Mouse (Mus musculus) stomach, embryonic 15.5 days (tissue): ENCODE data around the gene Zhx3. TPM values are rescaled to one million over a fixed set of nuclear protein-coding genes. Genes with fewer than 3 reads are reported as not detected.

ENCODE experiments used
- ATAC-seq: fragments of 200-750 bp; cut with Nextera tagmentation; 2 replicates; pipeline ENCODE4 v1.8.0; 2017; ENCODE audit warnings: low read depth, moderate number of reproducible peaks, moderate TSS enrichment; ENCODE audit not compliant: insufficient read depth, low FRiP score
- H3K27ac ChIP-seq: fragments of 300-500 bp; sonication (generic); 2 replicates; pipeline ENCODE4 v1.5.1; 2015; ENCODE audit warnings: mild to moderate bottlenecking, inconsistent platforms
- H3K27me3 ChIP-seq: fragments of 300-500 bp; sonication (generic); replicated peaks from 2 replicates; pipeline ENCODE4 v1.6.1; 2015; ENCODE audit warnings: inconsistent platforms
- H3K36me3 ChIP-seq: fragments of 300-500 bp; sonication (generic); 2 replicates; pipeline ENCODE4 v1.6.1; 2015; ENCODE audit warnings: inconsistent platforms
- H3K4me1 ChIP-seq: fragments of 300-500 bp; sonication (generic); 2 replicates; pipeline ENCODE4 v1.6.1; 2015; ENCODE audit warnings: inconsistent platforms
- H3K4me2 ChIP-seq: fragments of 300-500 bp; sonication (generic); 2 replicates; pipeline ENCODE4 v1.6.1; 2015; ENCODE audit warnings: mild to moderate bottlenecking, inconsistent platforms
- H3K4me3 ChIP-seq: fragments of 300-500 bp; sonication (generic); replicated peaks from 2 replicates; pipeline ENCODE4 v1.5.1; 2015; ENCODE audit warnings: inconsistent platforms
- H3K9ac ChIP-seq: fragments of 300-500 bp; sonication (generic); 2 replicates; pipeline ENCODE4 v1.6.1; 2015; ENCODE audit warnings: inconsistent platforms
- H3K9me3 ChIP-seq: fragments of 300-500 bp; sonication (generic); 2 replicates; pipeline ENCODE4 v1.6.1; 2016; ENCODE audit warnings: inconsistent platforms
- WGBS: fragments of 180-500 bp; shearing (Covaris S2); methylation state at CpG from one replicate; pipeline ENCODE4 v1.1.7; 2015; 5-methylcytosine and 5-hydroxymethylcytosine counted together
- polyA plus RNA-seq: library from polyadenylated mRNA; unstranded; fragments of >200 nt; fragmentation: Nextera tagmentation; extraction: Ambion mirVana; gene quantifications from 2 replicates; pipeline ENCODE4 v1.2.1, GENCODE M21; 2015

Gene Zhx3
- polyA plus RNA-seq, 1 experiment from 2014 or later, result 8.9 TPM

DNA sequence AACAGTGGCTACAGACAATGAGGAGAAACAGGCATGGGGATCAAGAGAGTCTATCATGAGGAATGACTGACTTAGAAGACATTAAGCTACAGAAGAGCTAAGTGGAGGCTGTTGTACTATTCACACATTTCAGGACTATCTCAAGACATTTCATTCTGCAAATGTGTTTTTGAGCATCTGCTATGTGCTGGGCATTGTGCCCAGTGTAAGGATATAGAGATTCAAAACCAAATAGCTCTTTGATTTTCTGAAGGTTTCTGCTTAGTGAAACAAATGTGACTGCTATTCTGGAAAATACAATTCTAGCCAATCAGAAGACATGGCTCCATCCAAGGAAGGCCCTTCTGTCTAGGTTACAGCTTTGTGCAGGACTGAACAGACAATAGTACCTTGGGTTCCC, 18.1 kb downstream of the Zhx3 start:
- Histone ChIP-seq H3K36me3 (no peaks in the 10 kb centered on the region), H3K9me3 (no peaks in the 10 kb centered on the region), H3K27ac (no peak overlapping the region), H3K4me3 (no peak overlapping the region), H3K4me2 (no peak overlapping the region), H3K27me3 (no peaks in the 10 kb centered on the region), H3K9ac (no peak overlapping the region), H3K4me1 (no peaks in the 10 kb centered on the region)
- ATAC-seq, result no peak

- H3K9ac ChIP-seq, result no peak overlapping the region
- H3K4me3 ChIP-seq, result no peak overlapping the region
- H3K4me2 ChIP-seq, result no peak overlapping the region
- no peak for ATAC-seq
- no peaks in the 10 kb centered on the region for H3K27me3 ChIP-seq
- no peaks in the 10 kb centered on the region for H3K4me1 ChIP-seq
- H3K9me3 ChIP-seq, result no peaks in the 10 kb centered on the region
- WGBS, result 79% methylated on average over 3 of the region's 3 CpGs
- H3K36me3 ChIP-seq, result no peaks in the 10 kb centered on the region
- no peak overlapping the region for H3K27ac ChIP-seq
These were observed 22.4 kb downstream of the Zhx3 start for GRCm38 (mm10) chr2:160850360-160850759.

DNA sequence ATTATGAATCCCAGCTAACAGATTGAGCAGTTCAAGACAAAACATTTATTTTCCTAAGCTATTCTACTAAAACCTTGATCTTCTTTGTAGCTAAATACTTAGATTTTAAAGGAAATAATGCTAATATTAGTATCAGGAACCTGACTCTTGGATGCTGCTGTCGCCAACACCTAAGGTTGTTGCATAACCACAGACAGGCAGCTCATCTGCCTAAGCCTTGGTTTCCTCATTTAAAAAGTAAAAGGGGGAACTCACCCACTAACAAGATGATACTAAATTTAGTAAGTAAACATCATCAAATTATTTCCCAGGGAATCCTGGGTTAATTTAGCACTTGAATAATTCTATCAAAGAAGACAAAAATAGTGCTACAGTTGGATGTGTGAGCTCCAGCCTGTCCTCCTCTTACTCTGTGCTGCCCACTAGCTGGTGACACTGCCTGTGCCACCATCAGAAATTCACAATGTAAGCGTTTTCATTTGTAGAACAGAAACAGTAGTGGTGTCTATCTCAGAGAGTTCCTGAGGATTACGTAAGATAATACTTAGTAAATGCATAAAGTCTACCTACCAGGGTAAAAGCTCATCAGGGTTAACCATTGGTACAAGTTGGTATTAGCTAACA, 23.1 kb downstream of the Zhx3 start:
- ATAC-seq, result no peak
- no peaks in the 10 kb centered on the region for H3K9me3 ChIP-seq
- no peak overlapping the region for H3K9ac ChIP-seq
- 74% methylated on average over 3 of the region's 3 CpGs for WGBS
- no peaks in the 10 kb centered on the region for H3K27me3 ChIP-seq
- no peaks in the 10 kb centered on the region for H3K4me1 ChIP-seq
- no peaks in the 10 kb centered on the region for H3K36me3 ChIP-seq
- H3K27ac ChIP-seq, result no peak overlapping the region
- H3K4me3 ChIP-seq, result no peak overlapping the region
- no peak overlapping the region for H3K4me2 ChIP-seq

DNA sequence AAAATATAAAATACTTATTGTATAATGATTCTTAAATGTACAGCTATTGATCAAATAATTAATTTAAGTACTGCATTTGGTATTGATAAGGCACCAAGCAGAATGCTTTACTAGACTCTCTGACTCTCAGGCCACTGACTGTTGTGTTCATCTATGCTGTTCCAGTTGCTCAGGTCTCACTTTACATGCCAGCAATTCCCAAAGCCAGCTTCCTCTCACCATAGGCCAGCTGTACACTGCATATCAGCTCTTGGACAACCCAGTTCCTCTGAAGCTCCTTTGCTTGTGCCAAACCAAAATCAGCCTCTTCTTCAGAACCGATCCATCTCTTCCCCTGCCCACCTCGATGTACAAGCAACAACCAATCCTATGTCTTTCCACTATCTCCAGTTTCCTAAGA, 24.6 kb downstream of the Zhx3 start:
- H3K4me3 ChIP-seq, result no peak overlapping the region
- no peaks in the 10 kb centered on the region for H3K27me3 ChIP-seq
- no peak overlapping the region for H3K4me2 ChIP-seq
- H3K27ac ChIP-seq, result no peak overlapping the region
- no peaks in the 10 kb centered on the region for H3K4me1 ChIP-seq
- ATAC-seq, result no peak
- no peak overlapping the region for H3K9ac ChIP-seq
- 85% methylated on average over 2 of the region's 2 CpGs for WGBS
- no peaks in the 10 kb centered on the region for H3K36me3 ChIP-seq
- no peaks in the 10 kb centered on the region for H3K9me3 ChIP-seq

- Histone ChIP-seq H3K9me3 (no peaks in the 10 kb centered on the region), H3K27me3 (no peaks in the 10 kb centered on the region), H3K9ac (no peak overlapping the region), H3K4me2 (no peak overlapping the region), H3K4me1 (no peaks in the 10 kb centered on the region), H3K36me3 (no peaks in the 10 kb centered on the region), H3K4me3 (no peak overlapping the region), H3K27ac (no peak overlapping the region)
- 60% methylated on average over 1 of the region's 1 CpGs for WGBS
- ATAC-seq, result no peak
These were observed 25.1 kb downstream of the Zhx3 start for GRCm38 (mm10) chr2:160847664-160848063.

- H3K27me3 ChIP-seq, result no peaks in the 10 kb centered on the region
- H3K9ac ChIP-seq, result no peak overlapping the region
- H3K4me1 ChIP-seq, result no peaks in the 10 kb centered on the region
- no peaks in the 10 kb centered on the region for H3K36me3 ChIP-seq
- H3K9me3 ChIP-seq, result no peaks in the 10 kb centered on the region
- no peak overlapping the region for H3K27ac ChIP-seq
- no peak overlapping the region for H3K4me3 ChIP-seq
- ATAC-seq, result no peak
- H3K4me2 ChIP-seq, result no peak overlapping the region
These were observed 32.0 kb downstream of the Zhx3 start for GRCm38 (mm10) chr2:160840838-160841237.

GRCm38 (mm10) chr2:160810802-160811201, 62.0 kb downstream of the Zhx3 start:
- H3K27ac ChIP-seq, result no peak overlapping the region
- no peak overlapping the region for H3K4me3 ChIP-seq
- no peak for ATAC-seq
- no peak overlapping the region for H3K4me2 ChIP-seq
- H3K4me1 ChIP-seq, result no peaks in the 10 kb centered on the region
- no peaks in the 10 kb centered on the region for H3K9me3 ChIP-seq
- no peak overlapping the region for H3K9ac ChIP-seq
- H3K36me3 ChIP-seq, result no peaks in the 10 kb centered on the region
- 63% methylated on average over 1 of the region's 1 CpGs for WGBS
- H3K27me3 ChIP-seq, result no peaks in the 10 kb centered on the region

- no peak overlapping the region for H3K27ac ChIP-seq
- H3K4me3 ChIP-seq, result no peak overlapping the region
- no peak for ATAC-seq
- no peaks in the 10 kb centered on the region for H3K9me3 ChIP-seq
- H3K9ac ChIP-seq, result no peak overlapping the region
- H3K4me1 ChIP-seq, result no peaks in the 10 kb centered on the region
- H3K36me3 ChIP-seq, result no peaks in the 10 kb centered on the region
- H3K27me3 ChIP-seq, result no peaks in the 10 kb centered on the region
- H3K4me2 ChIP-seq, result no peak overlapping the region
These were observed 62.4 kb downstream of the Zhx3 start for GRCm38 (mm10) chr2:160810376-160810775.

- ATAC-seq, result no peak
These were observed 66.7 kb downstream of the Zhx3 start for GRCm38 (mm10) chr2:160806091-160806521.

DNA sequence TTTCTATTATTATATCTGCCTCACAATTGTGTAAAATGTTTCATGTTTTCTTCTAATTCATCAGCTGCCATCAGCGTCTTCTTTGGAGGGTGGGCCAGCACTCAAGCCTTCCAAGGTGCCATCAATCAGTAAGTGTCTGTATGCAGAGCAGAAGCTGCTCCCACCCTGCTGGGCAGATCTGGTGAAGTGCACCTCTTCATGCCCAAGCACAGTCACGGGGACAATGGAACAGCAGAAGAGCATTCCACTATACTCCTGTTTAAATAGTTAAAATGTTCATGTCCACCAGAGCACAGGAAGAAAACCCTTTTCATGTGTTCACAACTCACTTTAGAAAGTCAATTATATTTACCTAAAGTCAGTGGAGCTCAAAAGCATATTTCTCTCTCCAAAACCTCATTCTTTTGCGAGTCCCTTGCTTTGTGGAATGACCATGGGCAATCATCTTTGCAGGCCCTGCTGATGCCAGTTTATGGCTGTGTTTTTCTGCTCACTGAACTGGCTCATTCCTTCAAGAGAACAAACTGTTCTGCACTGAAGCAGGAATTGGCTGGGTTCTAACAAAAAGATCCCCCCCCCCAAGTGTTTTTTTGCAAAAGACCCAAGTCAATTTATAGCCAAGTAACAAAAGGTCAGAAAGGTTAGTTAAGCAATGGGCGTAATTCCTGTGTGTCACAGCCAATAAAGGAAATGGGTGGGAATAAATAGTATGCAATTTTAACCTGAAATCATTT, 67.8 kb downstream of the Zhx3 start:
- no peak for ATAC-seq
- no peak overlapping the region for H3K4me2 ChIP-seq

More at GRCm38 (mm10) chr2:160806091-160806521, 66.7 kb downstream of the Zhx3 start:
- H3K27me3 ChIP-seq, result no peaks in the 10 kb centered on the region
- no peaks in the 10 kb centered on the region for H3K9me3 ChIP-seq
- 53% methylated on average over 3 of the region's 3 CpGs for WGBS
- no peaks in the 10 kb centered on the region for H3K4me1 ChIP-seq
- H3K4me2 ChIP-seq, result no peak overlapping the region
- H3K4me3 ChIP-seq, result no peak overlapping the region
- no peak overlapping the region for H3K27ac ChIP-seq
- H3K36me3 ChIP-seq, result no peaks in the 10 kb centered on the region
- H3K9ac ChIP-seq, result no peak overlapping the region

DNA sequence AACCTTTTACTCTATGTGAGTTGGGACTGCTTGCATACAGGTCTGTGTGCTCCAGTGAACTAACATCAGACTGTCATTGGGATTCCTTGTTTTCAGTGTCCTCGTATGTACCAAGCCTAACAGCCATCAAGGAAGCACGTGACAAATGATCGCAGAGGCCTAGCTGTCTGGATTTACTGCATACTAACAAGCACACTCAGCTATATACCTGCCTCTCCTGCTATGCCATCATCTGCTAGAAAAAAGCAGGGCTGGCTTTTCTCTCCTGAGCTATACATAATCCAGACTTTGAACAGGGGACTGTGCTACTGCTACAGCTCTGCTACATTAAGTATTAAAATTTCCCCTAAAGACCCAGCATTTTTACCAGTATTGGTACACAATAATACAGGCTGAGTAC, 70.5 kb downstream of the Zhx3 start:
- H3K4me1 ChIP-seq, result no peaks in the 10 kb centered on the region
- H3K27me3 ChIP-seq, result no peaks in the 10 kb centered on the region
- no peak overlapping the region for H3K4me3 ChIP-seq
- H3K4me2 ChIP-seq, result no peak overlapping the region
- H3K36me3 ChIP-seq, result no peaks in the 10 kb centered on the region
- H3K9me3 ChIP-seq, result no peaks in the 10 kb centered on the region
- no peak overlapping the region for H3K27ac ChIP-seq
- no peak overlapping the region for H3K9ac ChIP-seq
- no peak for ATAC-seq
- WGBS, result 76% methylated on average over 3 of the region's 3 CpGs

More for the DNA sequence above, 67.8 kb downstream of the Zhx3 start:
- no peaks in the 10 kb centered on the region for H3K36me3 ChIP-seq
- H3K9ac ChIP-seq, result no peak overlapping the region
- no peaks in the 10 kb centered on the region for H3K4me1 ChIP-seq
- no peak overlapping the region for H3K27ac ChIP-seq
- no peaks in the 10 kb centered on the region for H3K9me3 ChIP-seq
- H3K27me3 ChIP-seq, result no peaks in the 10 kb centered on the region
- no peak overlapping the region for H3K4me3 ChIP-seq
- 45% methylated on average over 4 of the region's 4 CpGs for WGBS

DNA sequence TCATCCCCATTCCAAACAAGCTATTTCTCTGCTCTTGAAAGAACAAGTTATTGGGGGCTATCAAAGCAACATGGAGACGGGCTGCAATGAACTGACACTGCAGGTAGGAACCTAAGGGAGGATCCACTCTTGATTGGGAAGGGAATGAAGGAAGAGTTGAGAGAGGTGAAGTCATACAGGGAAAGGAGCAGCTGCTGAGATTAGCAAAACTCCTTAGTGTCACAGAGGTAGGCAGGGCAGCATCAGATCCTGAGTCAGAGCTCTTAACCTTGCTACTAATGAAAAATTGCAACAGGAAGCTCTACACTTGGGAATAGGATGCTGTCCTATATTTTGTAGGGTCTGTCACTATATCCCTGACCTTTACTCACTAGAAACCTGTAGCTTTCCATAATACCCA, 71.8 kb downstream of the Zhx3 start:
- H3K9me3 ChIP-seq, result no peaks in the 10 kb centered on the region
- no peaks in the 10 kb centered on the region for H3K27me3 ChIP-seq
- no peaks in the 10 kb centered on the region for H3K36me3 ChIP-seq
- 89% methylated on average over 1 of the region's 1 CpGs for WGBS
- no peak overlapping the region for H3K4me3 ChIP-seq
- no peaks in the 10 kb centered on the region for H3K4me1 ChIP-seq
- ATAC-seq, result no peak
- H3K4me2 ChIP-seq, result no peak overlapping the region
- no peak overlapping the region for H3K27ac ChIP-seq
- no peak overlapping the region for H3K9ac ChIP-seq
